Mouse (Mus musculus): Measurements from ENCODE around the gene Gfral. TPM values are rescaled to one million over a fixed set of nuclear protein-coding genes. Genes with fewer than 3 reads are reported as not detected.
"Not testable (repeated sequence)": the region's sequence is repeated elsewhere in the genome, so short reads cannot be mapped to it uniquely, and the experiment has no call there.

Gfral gene
- polyA plus RNA-seq, 1 experiment from 2014 or later, result not detected

DNA sequence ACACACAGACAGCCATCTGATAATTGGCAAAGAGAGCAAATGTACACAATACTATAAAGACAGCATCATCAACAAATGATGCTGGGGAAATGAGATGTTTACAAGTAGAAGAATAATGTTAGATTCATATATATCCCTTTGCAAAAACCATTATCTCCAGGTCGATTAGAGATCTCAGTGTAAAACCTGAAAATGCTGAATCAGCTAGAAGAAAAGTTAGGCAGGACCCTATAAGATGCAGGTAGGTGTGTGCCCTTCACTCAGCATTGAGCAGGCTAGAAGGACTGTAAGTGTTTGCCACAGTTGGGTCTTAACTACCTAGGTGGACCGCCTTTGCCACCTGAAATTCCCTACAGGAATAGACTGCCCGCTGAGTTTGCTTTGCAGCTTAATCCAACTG lies 67.9 kb downstream of the Gfral start:
- Histone ChIP-seq H3K4me2 (no peak overlapping the region), H3K27me3 (ENCODE audit: control insufficient read depth, insufficient read depth, low read length) (no peaks in the 10 kb centered on the region), H3K4me3 (ENCODE audit: low read depth, low read length) (no peak overlapping the region), H3K27ac (ENCODE audit: low read depth, low read length) (no peak overlapping the region), H3K4me1 (ENCODE audit: control insufficient read depth, insufficient read depth, low read length) (peaks cover 5% of the 10 kb centered on the region; the same call in 1 of the 2 replicates), H3K9ac (ENCODE audit: low read length) (no peak overlapping the region), H3K9me3 (ENCODE audit: control insufficient read depth, low read length) (no peaks in the 10 kb centered on the region), H3K36me3 (ENCODE audit: control insufficient read depth, insufficient read depth, low read length) (no peaks in the 10 kb centered on the region)
- ATAC-seq (ENCODE audit: low FRiP score) (no peak), DNase-seq (ENCODE audit: low spot score, missing footprints) (no peak)
- WGBS, result 50% methylated on average over 3 of the region's 3 CpGs

DNA sequence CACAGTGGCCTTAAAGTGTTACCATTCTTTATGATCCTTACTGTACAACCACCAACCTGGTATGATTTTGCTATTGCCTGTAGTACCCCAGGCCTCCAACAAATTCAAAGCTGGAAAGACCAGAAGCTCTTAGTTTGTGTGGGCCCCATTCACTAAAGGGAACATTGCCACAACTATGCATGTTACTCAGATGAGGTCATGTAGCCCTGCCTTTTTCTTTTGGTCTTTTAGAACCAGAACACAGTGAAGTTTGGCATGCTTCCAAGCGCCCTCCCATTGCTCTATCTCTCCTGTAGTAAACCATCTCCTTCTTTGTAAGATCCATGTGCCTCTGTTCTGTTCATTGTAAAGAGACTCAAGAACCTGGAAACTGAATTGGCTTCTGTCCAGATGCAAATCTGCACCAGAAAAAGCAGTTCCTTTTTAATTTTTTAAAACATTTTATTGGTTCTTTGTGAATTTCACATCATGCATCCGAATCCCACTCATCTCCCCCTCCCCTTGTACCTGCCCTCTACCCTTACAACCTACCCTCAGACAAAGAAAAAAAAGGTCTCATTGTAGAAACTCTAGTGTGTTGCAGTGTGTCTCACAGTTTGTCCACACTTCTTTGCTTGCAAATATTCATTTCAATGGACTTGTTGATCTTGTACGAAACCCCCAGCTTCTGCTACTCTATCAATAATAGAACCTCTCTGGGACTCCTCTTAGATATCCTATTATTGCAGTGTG lies 74.9 kb downstream of the Gfral start:
- no peak for DNase-seq (ENCODE audit: low spot score, missing footprints)
- 86% methylated on average over 3 of the region's 3 CpGs for WGBS
- ATAC-seq (ENCODE audit: low FRiP score), result no peak

GRCm38 (mm10) chr9:76134042-76134441 lies 79.4 kb downstream of the Gfral start:
- DNase-seq (ENCODE audit: low spot score, missing footprints), result no peak
- Histone ChIP-seq H3K4me2 (no peak overlapping the region), H3K27ac (ENCODE audit: low read depth, low read length) (no peak overlapping the region), H3K4me1 (ENCODE audit: control insufficient read depth, insufficient read depth, low read length) (no peaks in the 10 kb centered on the region), H3K9ac (ENCODE audit: low read length) (no peak overlapping the region), H3K27me3 (ENCODE audit: control insufficient read depth, insufficient read depth, low read length) (peaks cover 4% of the 10 kb centered on the region), H3K4me3 (ENCODE audit: low read depth, low read length) (no peak overlapping the region), H3K9me3 (ENCODE audit: control insufficient read depth, low read length) (no peaks in the 10 kb centered on the region), H3K36me3 (ENCODE audit: control insufficient read depth, insufficient read depth, low read length) (no peaks in the 10 kb centered on the region)
- WGBS, result 85% methylated on average over 6 of the region's 6 CpGs
- no peak for ATAC-seq (ENCODE audit: low FRiP score)

More for the DNA sequence above, 74.9 kb downstream of the Gfral start:
- Histone ChIP-seq H3K36me3 (ENCODE audit: control insufficient read depth, insufficient read depth, low read length) (no peaks in the 10 kb centered on the region), H3K27ac (ENCODE audit: low read depth, low read length) (no peak overlapping the region), H3K9me3 (ENCODE audit: control insufficient read depth, low read length) (no peaks in the 10 kb centered on the region), H3K4me1 (ENCODE audit: control insufficient read depth, insufficient read depth, low read length) (no peaks in the 10 kb centered on the region), H3K4me3 (ENCODE audit: low read depth, low read length) (no peak overlapping the region), H3K9ac (ENCODE audit: low read length) (no peak overlapping the region), H3K4me2 (no peak overlapping the region), H3K27me3 (ENCODE audit: control insufficient read depth, insufficient read depth, low read length) (peaks cover 5% of the 10 kb centered on the region)

- H3K4me2 ChIP-seq, result no peak overlapping the region
- ATAC-seq (ENCODE audit: low FRiP score) (no peak), DNase-seq (ENCODE audit: low spot score, missing footprints) (no peak)
- no peaks in the 10 kb centered on the region for H3K36me3 ChIP-seq (ENCODE audit: control insufficient read depth, insufficient read depth, low read length)
- H3K9ac ChIP-seq (ENCODE audit: low read length), result no peak overlapping the region
- H3K27ac ChIP-seq (ENCODE audit: low read depth, low read length), result no peak overlapping the region
- WGBS, result 73% methylated on average over 1 of the region's 1 CpGs
- no peaks in the 10 kb centered on the region for H3K27me3 ChIP-seq (ENCODE audit: control insufficient read depth, insufficient read depth, low read length)
- H3K9me3 ChIP-seq (ENCODE audit: control insufficient read depth, low read length), result no peaks in the 10 kb centered on the region
- no peaks in the 10 kb centered on the region for H3K4me1 ChIP-seq (ENCODE audit: control insufficient read depth, insufficient read depth, low read length)
- no peak overlapping the region for H3K4me3 ChIP-seq (ENCODE audit: low read depth, low read length)
Observed at GRCm38 (mm10) chr9:76129353-76129752, 84.1 kb downstream of the Gfral start.

GRCm38 (mm10) chr9:76124249-76124648 lies 89.2 kb downstream of the Gfral start:
- 85% methylated on average over 4 of the region's 4 CpGs for WGBS
- H3K9ac ChIP-seq (ENCODE audit: low read length), result no peak overlapping the region

DNA sequence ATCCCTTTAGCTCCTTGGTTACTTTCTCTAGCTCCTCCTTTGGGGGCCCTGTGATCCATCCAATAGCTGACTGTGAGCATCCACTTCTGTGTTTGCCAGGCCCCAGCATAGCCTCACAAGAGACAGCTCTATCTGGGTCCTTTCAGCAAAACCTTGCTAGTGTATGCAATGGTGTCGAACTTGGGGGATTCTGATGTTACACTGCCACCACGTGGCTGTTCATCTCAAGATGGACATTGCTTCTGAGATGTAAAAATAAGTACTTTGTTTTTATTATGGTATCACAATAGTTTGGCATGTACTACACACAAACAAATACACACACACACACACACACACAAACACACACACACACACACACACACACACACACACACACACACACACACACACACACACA lies 90.6 kb downstream of the Gfral start:
- not testable (repeated sequence) for H3K4me3 ChIP-seq (ENCODE audit: low read depth, low read length); H3K9me3 ChIP-seq (ENCODE audit: control insufficient read depth, low read length); H3K27me3 ChIP-seq (ENCODE audit: control insufficient read depth, insufficient read depth, low read length); H3K4me1 ChIP-seq (ENCODE audit: control insufficient read depth, insufficient read depth, low read length); H3K4me2 ChIP-seq; H3K9ac ChIP-seq (ENCODE audit: low read length); H3K36me3 ChIP-seq (ENCODE audit: control insufficient read depth, insufficient read depth, low read length); H3K27ac ChIP-seq (ENCODE audit: low read depth, low read length)
- 0 out of 2 replicates have a peak, but pooled peaks have one; percentile 48 for ATAC-seq (ENCODE audit: low FRiP score)
- peak; percentile 90 for DNase-seq (ENCODE audit: low spot score, missing footprints)
- WGBS, result 0% methylated on average over 2 of the region's 2 CpGs

More at GRCm38 (mm10) chr9:76124249-76124648, 89.2 kb downstream of the Gfral start:
- DNase-seq (ENCODE audit: low spot score, missing footprints), result no peak
- no peak for ATAC-seq (ENCODE audit: low FRiP score)
- no peaks in the 10 kb centered on the region for H3K36me3 ChIP-seq (ENCODE audit: control insufficient read depth, insufficient read depth, low read length)
- no peaks in the 10 kb centered on the region for H3K9me3 ChIP-seq (ENCODE audit: control insufficient read depth, low read length)
- H3K4me3 ChIP-seq (ENCODE audit: low read depth, low read length), result no peak overlapping the region
- no peak overlapping the region for H3K4me2 ChIP-seq
- H3K27me3 ChIP-seq (ENCODE audit: control insufficient read depth, insufficient read depth, low read length), result no peaks in the 10 kb centered on the region
- no peak overlapping the region for H3K27ac ChIP-seq (ENCODE audit: low read depth, low read length)
- no peaks in the 10 kb centered on the region for H3K4me1 ChIP-seq (ENCODE audit: control insufficient read depth, insufficient read depth, low read length)

Other genes starting within 250 kb of the Gfral start
- gene Hmgcll1, start 198.8 kb downstream of the Gfral start, polyA plus RNA-seq (2014; fragmentation: Nextera tagmentation; extraction: Ambion mirVana), result 13.9 and 14.3 TPM in 2 replicates
- gene Hcrtr2, start 110.2 kb upstream of the Gfral start, polyA plus RNA-seq (2014; fragmentation: Nextera tagmentation; extraction: Ambion mirVana), result 0.50 and 0.52 TPM in 2 replicates